Mouse (Mus musculus) forebrain, embryonic 10.5 days (tissue): Measurements from ENCODE around the gene Sla2. TPM values are rescaled to one million over a fixed set of nuclear protein-coding genes. Genes with fewer than 3 reads are reported as not detected.
"Not testable (repeated sequence)": the region's sequence is repeated elsewhere in the genome, so short reads cannot be mapped to it uniquely, and the experiment has no call there.

Experiments used
- DNase-seq: peaks from one replicate; pipeline ENCODE4 v3.0.0-alpha.2; 2017; ENCODE audit warnings: low spot score; ENCODE audit errors: extremely low spot score
- H3K27ac ChIP-seq: fragments of 300-500 bp; sonication (generic); 2 replicates; pipeline ENCODE4 v1.5.1; 2016; ENCODE audit warnings: mild to moderate bottlenecking
- H3K27me3 ChIP-seq: fragments of 300-500 bp; sonication (generic); 2 replicates; pipeline ENCODE4 v1.6.1; 2016; ENCODE audit warnings: mild to moderate bottlenecking; ENCODE audit not compliant: poor library complexity, severe bottlenecking
- H3K36me3 ChIP-seq: fragments of 300-500 bp; sonication (generic); replicated peaks from 2 replicates; pipeline ENCODE4 v1.6.1; 2016; ENCODE audit warnings: mild to moderate bottlenecking, moderate library complexity
- H3K4me1 ChIP-seq: fragments of 300-500 bp; sonication (generic); 2 replicates; pipeline ENCODE4 v1.6.1; 2016
- H3K4me3 ChIP-seq: fragments of 300-500 bp; sonication (generic); 2 replicates; pipeline ENCODE4 v1.5.1; 2016; ENCODE audit warnings: mild to moderate bottlenecking, moderate library complexity
- H3K9me3 ChIP-seq: fragments of 300-500 bp; sonication (generic); 2 replicates; pipeline ENCODE4 v1.6.1; 2016; ENCODE audit warnings: mild to moderate bottlenecking, moderate library complexity
- WGBS: fragments of 180-500 bp; shearing (Covaris S2); methylation state at CpG from one replicate; pipeline ENCODE4 v1.1.7; 2016; 5-methylcytosine and 5-hydroxymethylcytosine counted together
- polyA plus RNA-seq: library from polyadenylated mRNA; unstranded; fragments of >200 nt; fragmentation: Nextera tagmentation; extraction: Ambion mirVana; gene quantifications from 2 replicates; pipeline ENCODE4 v1.2.1, GENCODE M21; 2016

The Sla2 gene
- polyA plus RNA-seq, 1 experiment from 2014 or later, result 0.94 TPM

- Histone ChIP-seq H3K4me1 (peaks cover 8% of the 10 kb centered on the region), H3K27me3 (no peaks in the 10 kb centered on the region), H3K36me3 (no peaks in the 10 kb centered on the region), H3K27ac (no peak overlapping the region), H3K9me3 (no peaks in the 10 kb centered on the region), H3K4me3 (no peak overlapping the region)
- no peak for DNase-seq
- WGBS, result 89% methylated on average over 9 of the region's 9 CpGs
Measured at GRCm38 (mm10) chr2:156897034-156897433, 10.0 kb upstream of the Sla2 start.

DNA sequence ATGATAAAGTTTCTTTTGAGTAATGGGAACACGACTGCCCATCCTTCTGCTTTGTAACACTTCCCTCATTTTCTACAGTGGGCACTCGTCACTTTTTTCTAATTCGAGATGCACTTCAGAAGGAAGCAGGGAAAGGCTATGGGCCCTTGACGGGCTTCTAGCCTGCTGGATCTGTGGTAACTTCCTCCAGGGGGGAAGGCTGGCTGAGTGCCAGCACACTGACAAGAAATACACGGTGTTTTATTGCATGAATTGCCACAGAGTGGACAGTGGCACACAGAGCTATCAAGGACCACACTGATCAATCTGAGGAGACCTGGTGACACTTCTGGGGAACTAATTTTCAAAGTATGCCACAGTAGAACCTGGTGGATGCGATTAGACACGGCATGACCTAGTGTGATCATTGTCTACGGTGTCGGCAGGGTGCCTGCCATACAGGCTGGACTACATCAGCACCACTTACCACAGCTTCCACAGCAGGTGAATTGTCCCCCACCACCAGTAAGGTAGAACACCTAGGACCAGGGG is 9.5 kb upstream of the Sla2 start:
- Histone ChIP-seq H3K36me3 (no peaks in the 10 kb centered on the region), H3K27me3 (no peaks in the 10 kb centered on the region), H3K27ac (no peak overlapping the region), H3K9me3 (no peaks in the 10 kb centered on the region), H3K4me3 (no peak overlapping the region), H3K4me1 (peaks cover 10% of the 10 kb centered on the region)
- WGBS, result 89% methylated on average over 9 of the region's 9 CpGs
- no peak for DNase-seq

DNA sequence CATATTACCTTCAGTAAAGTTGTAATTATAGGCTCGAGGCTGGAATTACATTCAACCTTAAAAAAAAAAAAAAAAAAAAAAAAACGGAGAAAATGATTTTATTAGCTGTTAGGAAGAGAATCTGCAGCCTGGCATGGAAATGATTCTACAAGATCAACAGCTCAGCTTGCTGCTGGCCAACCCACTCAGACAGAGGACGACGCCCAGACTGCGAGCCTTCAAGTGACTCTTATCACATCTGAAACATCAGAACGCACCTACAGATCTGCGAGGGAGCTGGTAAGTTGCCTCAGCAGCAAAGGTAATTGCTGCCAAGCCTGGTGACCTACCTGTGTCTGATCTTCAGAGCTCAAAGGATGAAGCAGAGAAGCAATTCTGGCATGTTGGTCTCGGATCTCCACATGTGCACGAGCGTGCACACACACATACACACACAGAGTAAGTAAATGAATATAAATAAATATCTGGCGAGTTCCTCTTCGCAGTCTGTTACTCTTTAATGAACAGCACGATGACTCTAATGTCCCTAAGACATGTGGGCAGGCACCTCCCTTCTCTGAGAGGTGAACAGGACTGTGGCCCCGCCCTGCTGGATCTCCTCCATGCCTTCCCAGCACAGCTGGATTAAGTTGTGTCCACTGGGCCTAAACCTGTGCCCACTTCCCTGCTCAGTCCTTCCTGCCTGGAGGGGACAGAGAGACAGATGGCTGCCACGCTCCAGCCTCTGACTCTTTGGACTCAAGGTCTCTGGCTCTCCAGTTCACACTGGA is 7.7 kb upstream of the Sla2 start:
- H3K4me3 ChIP-seq, result no peak overlapping the region
- H3K36me3 ChIP-seq, result no peaks in the 10 kb centered on the region
- WGBS, result 90% methylated on average over 15 of the region's 15 CpGs
- no peaks in the 10 kb centered on the region for H3K27me3 ChIP-seq
- H3K9me3 ChIP-seq, result no peaks in the 10 kb centered on the region
- no peak overlapping the region for H3K27ac ChIP-seq
- DNase-seq, result no peak
- peaks cover 10% of the 10 kb centered on the region for H3K4me1 ChIP-seq

- H3K4me3 ChIP-seq, result no peak overlapping the region
- no peaks in the 10 kb centered on the region for H3K36me3 ChIP-seq
- 74% methylated on average over 6 of the region's 6 CpGs for WGBS
- H3K27me3 ChIP-seq, result no peaks in the 10 kb centered on the region
- H3K27ac ChIP-seq, result no peak overlapping the region
- H3K4me1 ChIP-seq, result peaks cover 10% of the 10 kb centered on the region
- no peaks in the 10 kb centered on the region for H3K9me3 ChIP-seq
- no peak for DNase-seq
Measured at GRCm38 (mm10) chr2:156892821-156893220, 5.8 kb upstream of the Sla2 start.

DNA sequence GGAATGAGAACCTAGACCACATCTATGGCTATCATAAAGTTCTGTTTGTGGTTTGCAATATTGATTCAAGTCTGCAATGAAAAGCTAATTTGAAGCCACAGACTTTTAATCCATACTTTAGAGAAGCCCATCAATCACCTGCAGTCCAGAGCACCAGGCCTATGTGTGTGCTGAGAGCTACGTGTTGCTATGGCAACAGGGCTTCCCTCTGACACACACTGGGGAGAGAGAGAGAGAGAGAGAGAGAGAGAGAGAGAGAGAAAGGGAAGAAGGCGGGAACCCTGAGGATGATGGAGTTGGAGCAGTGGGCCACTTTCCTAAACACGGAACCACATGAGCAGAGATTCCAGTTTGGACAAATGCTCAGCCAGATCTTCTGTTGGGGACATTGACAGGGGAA is 5.2 kb upstream of the Sla2 start:
- Histone ChIP-seq H3K9me3 (no peaks in the 10 kb centered on the region), H3K4me1 (peaks cover 10% of the 10 kb centered on the region), H3K27me3 (no peaks in the 10 kb centered on the region), H3K4me3 (no peak overlapping the region), H3K27ac (no peak overlapping the region), H3K36me3 (no peaks in the 10 kb centered on the region)
- WGBS, result 48% methylated on average over 3 of the region's 3 CpGs
- no peak for DNase-seq

DNA sequence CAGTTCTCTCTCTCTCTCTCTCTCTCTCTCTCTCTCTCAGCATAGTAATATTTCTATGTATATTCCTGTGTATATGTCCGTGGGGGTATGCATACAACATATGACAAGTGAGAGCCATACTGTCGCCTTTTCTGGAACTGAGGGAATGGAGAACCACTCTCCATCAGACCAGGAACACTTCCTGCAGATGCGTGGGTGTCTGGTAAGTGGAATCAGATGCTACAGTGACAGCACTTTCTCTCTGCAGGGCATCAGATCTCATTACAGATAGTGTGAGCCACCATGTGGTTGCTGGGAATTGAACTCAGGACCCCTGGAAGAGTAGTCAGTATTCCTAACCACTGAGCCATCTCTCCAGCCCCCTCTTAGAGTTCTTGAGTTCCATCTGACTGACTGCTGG is 1.5 kb upstream of the Sla2 start:
- H3K4me3 ChIP-seq, result no peak overlapping the region
- no peaks in the 10 kb centered on the region for H3K27me3 ChIP-seq
- no peak for DNase-seq
- H3K27ac ChIP-seq, result no peak overlapping the region
- peaks cover 10% of the 10 kb centered on the region for H3K4me1 ChIP-seq
- 73% methylated on average over 3 of the region's 3 CpGs for WGBS
- H3K36me3 ChIP-seq, result no peaks in the 10 kb centered on the region
- H3K9me3 ChIP-seq, result no peaks in the 10 kb centered on the region

GRCm38 (mm10) chr2:156886084-156886631 is 834 bp downstream of the Sla2 start:
- Histone ChIP-seq H3K27me3 (no peaks in the 10 kb centered on the region), H3K27ac (no peak overlapping the region), H3K4me3 (no peak overlapping the region), H3K4me1 (no peaks in the 10 kb centered on the region), H3K36me3 (no peaks in the 10 kb centered on the region), H3K9me3 (no peaks in the 10 kb centered on the region)
- DNase-seq, result no peak
- 87% methylated on average over 10 of the region's 10 CpGs for WGBS

DNA sequence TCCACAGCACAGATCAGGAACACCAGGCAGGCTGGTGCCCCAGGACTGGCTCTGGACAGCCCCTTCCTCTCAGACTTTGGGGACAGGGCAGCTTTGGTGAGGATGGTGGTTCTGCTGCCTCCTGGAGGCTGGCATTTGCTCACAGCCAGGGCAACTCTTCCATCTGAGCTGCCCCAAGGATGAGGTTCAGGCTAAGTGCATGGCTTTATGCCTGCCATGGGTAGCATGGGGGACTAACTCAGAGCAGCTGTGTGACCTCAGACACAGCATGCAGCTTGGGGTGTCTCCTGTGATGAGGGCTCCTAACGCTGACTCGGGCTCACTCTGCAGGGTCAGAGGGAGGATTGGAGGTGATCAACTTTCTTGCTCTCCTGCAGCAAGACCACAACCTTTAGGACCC is 1.3 kb downstream of the Sla2 start:
- DNase-seq, H3K4me3 ChIP-seq, H3K4me1 ChIP-seq, H3K27ac ChIP-seq, H3K36me3 ChIP-seq, H3K27me3 ChIP-seq, H3K9me3 ChIP-seq: not testable (repeated sequence)
- 72% methylated on average over 2 of the region's 2 CpGs for WGBS

- WGBS, result 91% methylated on average over 10 of the region's 10 CpGs
- Histone ChIP-seq H3K4me1 (no peaks in the 10 kb centered on the region), H3K9me3 (no peaks in the 10 kb centered on the region), H3K27ac (no peak overlapping the region), H3K36me3 (no peaks in the 10 kb centered on the region), H3K4me3 (no peak overlapping the region), H3K27me3 (no peaks in the 10 kb centered on the region)
- no peak for DNase-seq
Measured at GRCm38 (mm10) chr2:156884396-156885211, 2.4 kb downstream of the Sla2 start.

DNA sequence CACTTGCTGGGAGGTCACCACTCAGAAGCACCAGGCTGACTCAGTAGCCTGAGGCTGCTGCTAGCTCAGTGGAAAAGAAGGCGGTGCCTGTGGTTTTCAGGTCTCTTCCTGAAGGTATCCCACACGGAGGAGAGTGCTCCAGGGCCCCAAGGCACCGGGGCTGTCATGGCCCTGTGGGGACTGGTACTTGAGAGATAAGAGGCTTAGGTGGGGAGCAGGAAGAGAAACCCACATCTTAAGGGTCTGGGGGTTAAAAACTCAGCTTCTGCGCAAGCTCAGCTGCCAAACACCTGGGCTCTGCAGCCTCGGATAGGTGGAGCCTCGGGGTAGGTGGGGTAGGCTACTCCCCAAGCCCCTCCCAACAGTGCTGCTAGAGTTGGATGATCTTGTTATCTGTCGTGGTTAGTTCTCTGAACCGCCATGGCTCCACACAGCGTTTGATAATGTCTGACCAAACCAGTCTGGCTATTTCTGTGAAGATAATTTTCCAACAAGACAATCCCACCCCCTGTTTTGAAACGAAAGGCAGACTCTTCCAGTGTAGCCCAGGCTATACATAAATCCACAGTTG is 4.5 kb downstream of the Sla2 start:
- no peaks in the 10 kb centered on the region for H3K36me3 ChIP-seq
- 43% methylated on average over 10 of the region's 10 CpGs for WGBS
- H3K9me3 ChIP-seq, result no peaks in the 10 kb centered on the region
- H3K4me1 ChIP-seq, result no peaks in the 10 kb centered on the region
- no peak overlapping the region for H3K4me3 ChIP-seq
- no peak overlapping the region for H3K27ac ChIP-seq
- H3K27me3 ChIP-seq, result no peaks in the 10 kb centered on the region
- DNase-seq, result no peak

- Histone ChIP-seq H3K4me3 (no peak overlapping the region), H3K4me1 (no peaks in the 10 kb centered on the region), H3K27ac (no peak overlapping the region), H3K36me3 (peaks cover 11% of the 10 kb centered on the region), H3K27me3 (no peaks in the 10 kb centered on the region), H3K9me3 (no peaks in the 10 kb centered on the region)
- 82% methylated on average over 3 of the region's 3 CpGs for WGBS
- DNase-seq, result no peak
Measured at GRCm38 (mm10) chr2:156879541-156879940, 7.5 kb downstream of the Sla2 start.

- Histone ChIP-seq H3K9me3 (no peaks in the 10 kb centered on the region), H3K27me3 (no peaks in the 10 kb centered on the region), H3K4me3 (no peak overlapping the region), H3K4me1 (no peaks in the 10 kb centered on the region), H3K36me3 (peaks cover 29% of the 10 kb centered on the region), H3K27ac (no peak overlapping the region)
- DNase-seq, result no peak
- WGBS, result 79% methylated on average over 9 of the region's 9 CpGs
Measured at GRCm38 (mm10) chr2:156877726-156878125, 9.3 kb downstream of the Sla2 start.
